Mouse (Mus musculus) liver, adult 2 months (tissue): ENCODE results near the gene Btbd10.

Experiments
- CTCF ChIP-seq: fragments of 200-500 bp; IDR thresholded peaks from 2 replicates; pipeline ENCODE4 v1.5.1; 2011; ENCODE audit warnings: low read depth, low read length, control low read depth
- POLR2A ChIP-seq: fragments of 200-500 bp; IDR thresholded peaks from 2 replicates; pipeline ENCODE4 v1.6.1; 2011; ENCODE audit warnings: low read length, control low read depth; ENCODE audit not compliant: insufficient read depth; ENCODE audit errors: extremely low read depth

DNA sequence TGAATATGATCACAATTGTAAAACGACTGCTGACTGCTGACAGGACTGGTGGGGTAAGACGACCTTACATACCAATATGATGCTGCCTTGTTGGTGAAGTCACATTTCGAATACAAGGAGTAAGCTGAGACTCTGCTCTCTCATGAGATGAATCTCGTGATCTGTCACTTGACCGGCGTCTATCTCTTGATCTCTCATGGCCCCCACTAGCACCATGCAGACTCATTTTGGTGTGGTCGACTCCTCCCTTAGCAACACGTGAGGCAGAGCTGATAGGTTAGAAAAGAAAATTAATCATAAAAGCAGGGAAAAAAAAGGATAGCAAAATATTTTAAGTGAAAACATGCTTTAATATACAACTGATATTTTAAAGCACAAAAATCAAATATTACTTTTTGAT lies 33.9 kb downstream of the Btbd10 start:
- no peak for TF ChIP-seq CTCF
- no peak for TF ChIP-seq POLR2A
